Mouse (Mus musculus) brown adipose tissue, adult 24 weeks (tissue): ENCODE measurements at regions not wholly inside any gene's neighbourhood (a gene's known extent, or its start where the extent isn't known, plus 50 kb on each side); places are given as distances from the start of the nearest gene placed in this dataset.

Experiments
- H3K27ac ChIP-seq: fragments of 200-500 bp; replicated peaks from 2 replicates; pipeline ENCODE4 v1.5.1; 2012; ENCODE audit warnings: low read depth, mild to moderate bottlenecking, low read length
- H3K4me1 ChIP-seq: fragments of 200-500 bp; 2 replicates; pipeline ENCODE4 v1.6.1; 2012; ENCODE audit warnings: low read length, mixed read lengths; ENCODE audit not compliant: control insufficient read depth, insufficient read depth, insufficient read length
- H3K4me3 ChIP-seq: fragments of 200-500 bp; 2 replicates; pipeline ENCODE4 v1.5.1; 2012; ENCODE audit warnings: low read depth, mild to moderate bottlenecking, low read length, moderate library complexity; ENCODE audit not compliant: insufficient read depth

DNA sequence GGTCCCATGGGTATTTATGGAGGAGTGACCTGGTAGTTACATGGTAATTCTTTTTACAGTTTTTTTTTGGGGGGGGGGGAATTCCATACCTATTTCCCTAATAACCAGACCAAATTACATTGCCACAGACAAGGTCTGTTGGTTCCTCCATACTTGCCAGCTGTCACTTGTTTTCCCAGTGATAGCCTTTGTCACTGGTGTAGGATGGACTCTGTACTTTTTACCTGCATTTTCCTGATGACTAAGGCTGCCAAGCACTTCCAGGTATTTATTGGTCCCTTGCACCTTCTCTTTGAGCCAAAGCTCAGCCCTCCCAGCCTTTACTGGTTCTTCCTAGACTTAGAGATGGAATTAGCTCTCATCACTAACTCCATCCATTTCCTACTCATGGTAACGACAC, 357.1 kb upstream of the Noct start:
- Histone ChIP-seq H3K27ac (no peak overlapping the region), H3K4me1 (no peaks in the 10 kb centered on the region; the same call in 1 of the 2 replicates)

DNA sequence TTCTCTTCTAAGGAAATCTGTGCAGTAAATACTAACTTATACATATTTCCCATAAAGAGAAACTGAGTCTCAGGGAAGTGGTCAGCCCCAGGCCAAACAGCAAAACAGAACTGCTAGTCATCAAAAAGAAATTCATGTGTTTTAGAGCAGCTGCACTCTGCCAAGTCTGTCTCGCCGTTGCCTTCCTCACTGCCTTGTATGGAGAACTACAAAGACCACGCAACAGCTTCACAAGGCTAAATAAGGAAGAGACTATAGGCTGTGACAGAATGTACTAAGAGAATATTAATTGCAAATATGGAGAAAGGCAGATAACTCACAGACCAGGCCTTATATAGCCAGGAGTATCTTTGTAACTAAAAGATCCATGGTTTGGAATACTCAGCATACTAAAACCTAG, 355.0 kb upstream of the Noct start:
- H3K4me1 ChIP-seq: no peaks in the 10 kb centered on the region; the same call in 1 of the 2 replicates
- H3K4me3 ChIP-seq: no peak overlapping the region
- H3K27ac ChIP-seq: no peak overlapping the region

More for the DNA sequence above, 357.1 kb upstream of the Noct start:
- H3K4me3 ChIP-seq: no peak overlapping the region

DNA sequence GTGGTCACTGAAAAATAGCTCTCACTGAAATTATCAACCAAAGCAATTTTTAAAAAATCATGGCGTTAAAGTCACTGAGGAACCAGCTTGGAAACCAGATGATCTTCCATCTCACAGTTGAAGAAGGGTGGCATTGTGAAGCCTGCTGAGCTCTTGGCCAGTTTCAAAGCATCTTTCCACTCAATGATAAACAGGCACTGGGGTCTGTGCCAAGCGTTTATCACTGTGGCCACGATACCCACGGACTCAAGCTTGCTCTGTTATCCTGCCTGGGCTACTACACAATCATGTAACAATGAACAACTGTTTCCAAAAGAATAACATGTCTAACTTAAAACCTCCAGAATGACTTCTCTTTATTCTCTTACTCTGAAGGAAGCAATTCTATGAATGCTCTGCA, 345.2 kb upstream of the Noct start:
- H3K4me3 ChIP-seq: no peak overlapping the region
- H3K27ac ChIP-seq: no peak overlapping the region
- H3K4me1 ChIP-seq: no peaks in the 10 kb centered on the region

DNA sequence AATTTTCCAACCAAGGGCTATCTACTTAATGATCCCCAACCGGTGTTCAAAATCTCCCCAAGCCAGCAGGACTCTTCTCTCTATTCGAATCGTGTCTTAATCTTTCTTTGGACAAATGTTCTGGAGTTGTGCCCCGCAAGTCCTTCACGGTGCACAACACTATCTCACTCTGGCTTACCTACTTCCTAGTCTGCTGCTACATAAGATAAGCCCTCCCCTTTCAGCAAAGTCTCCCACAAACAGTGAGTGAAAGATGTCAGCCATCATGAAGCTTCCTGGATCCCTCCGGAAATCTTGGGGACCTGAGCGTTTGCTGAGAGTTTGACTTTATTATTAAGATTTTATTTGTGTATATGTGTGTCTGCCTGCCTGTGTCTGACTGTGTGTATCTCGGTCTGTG, 344.7 kb upstream of the Noct start:
- Histone ChIP-seq H3K27ac (no peak overlapping the region), H3K4me3 (no peak overlapping the region), H3K4me1 (no peaks in the 10 kb centered on the region)

- Histone ChIP-seq H3K4me3 (no peak overlapping the region), H3K27ac (no peak overlapping the region), H3K4me1 (no peaks in the 10 kb centered on the region)
Observed at GRCm38 (mm10) chr3:50881437-50882248, 342.6 kb upstream of the Noct start.

GRCm38 (mm10) chr3:50882249-50882733, 342.0 kb upstream of the Noct start:
- H3K27ac ChIP-seq: no peak overlapping the region
- H3K4me3 ChIP-seq: no peak overlapping the region
- no peaks in the 10 kb centered on the region for H3K4me1 ChIP-seq

DNA sequence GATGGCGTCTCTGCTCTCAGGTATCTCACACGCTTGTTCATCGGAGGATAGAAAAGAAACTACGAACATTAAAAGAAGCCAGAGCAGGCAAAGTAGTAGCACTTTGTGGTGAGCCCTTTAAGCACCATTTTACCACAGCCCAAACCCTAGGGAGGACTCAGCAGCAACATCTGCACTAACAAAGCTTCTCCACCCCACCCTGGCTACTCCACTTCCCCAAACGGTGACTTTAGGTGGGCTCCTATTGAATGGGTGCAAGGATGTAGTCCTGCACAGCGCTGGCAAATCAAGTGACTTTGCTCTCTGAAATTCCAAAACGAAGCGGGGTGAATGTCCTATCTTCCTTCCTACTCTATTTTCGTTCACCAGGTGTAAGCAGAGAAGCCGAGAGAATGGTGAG, 337.9 kb upstream of the Noct start:
- no peaks in the 10 kb centered on the region for H3K4me1 ChIP-seq
- no peak overlapping the region for H3K27ac ChIP-seq
- H3K4me3 ChIP-seq: no peak overlapping the region

- Histone ChIP-seq H3K4me3 (no peak overlapping the region), H3K27ac (no peak overlapping the region), H3K4me1 (no peaks in the 10 kb centered on the region)
Observed at GRCm38 (mm10) chr3:50887002-50887401, 337.2 kb upstream of the Noct start.

- no peaks in the 10 kb centered on the region for H3K4me1 ChIP-seq
- H3K27ac ChIP-seq: no peak overlapping the region
- no peak overlapping the region for H3K4me3 ChIP-seq
Observed at GRCm38 (mm10) chr3:50888571-50889210, 335.6 kb upstream of the Noct start.

- Histone ChIP-seq H3K4me3 (no peak overlapping the region), H3K4me1 (no peaks in the 10 kb centered on the region)
Observed at GRCm38 (mm10) chr3:50890537-50890936, 333.7 kb upstream of the Noct start.

GRCm38 (mm10) chr3:50898179-50898578, 326.1 kb upstream of the Noct start:
- peaks cover 3% of the 10 kb centered on the region; the same call in 1 of the 2 replicates for H3K4me1 ChIP-seq
- no peak overlapping the region for H3K4me3 ChIP-seq
- H3K27ac ChIP-seq: no peak overlapping the region

More at GRCm38 (mm10) chr3:50890537-50890936, 333.7 kb upstream of the Noct start:
- no peak overlapping the region for H3K27ac ChIP-seq

DNA sequence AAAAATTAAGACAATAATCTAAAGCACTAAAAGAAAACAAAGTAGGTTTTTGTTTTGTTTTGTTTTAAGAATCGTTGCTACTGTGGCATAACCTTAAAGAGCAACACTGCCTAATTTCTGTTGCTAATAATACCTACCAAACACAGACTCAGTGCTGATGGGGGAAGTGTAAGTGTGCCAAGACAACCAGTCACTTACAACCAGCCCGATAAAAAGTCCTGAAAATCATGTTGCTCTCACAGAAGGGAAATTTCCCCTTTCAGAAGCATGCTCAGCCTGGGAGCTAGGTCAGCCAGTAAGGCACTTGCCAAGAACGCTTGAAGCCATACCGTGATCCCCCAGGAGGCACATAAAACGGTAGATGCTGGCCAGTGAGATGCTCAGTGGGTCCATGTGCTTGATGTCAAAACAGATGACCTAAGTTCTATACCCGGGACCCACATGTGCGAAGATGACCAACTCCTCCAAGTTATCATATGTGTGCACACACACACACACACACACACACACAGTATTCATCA, 324.4 kb upstream of the Noct start:
- H3K4me3 ChIP-seq: no peak overlapping the region
- H3K4me1 ChIP-seq: peaks cover 3% of the 10 kb centered on the region; the same call in 1 of the 2 replicates
- no peak overlapping the region for H3K27ac ChIP-seq

GRCm38 (mm10) chr3:50900566-50900965, 323.7 kb upstream of the Noct start:
- H3K27ac ChIP-seq: no peak overlapping the region
- H3K4me1 ChIP-seq: peaks cover 3% of the 10 kb centered on the region; the same call in 1 of the 2 replicates
- no peak overlapping the region for H3K4me3 ChIP-seq

GRCm38 (mm10) chr3:50901321-50901720, 322.9 kb upstream of the Noct start:
- H3K4me3 ChIP-seq: no peak overlapping the region
- no peak overlapping the region for H3K27ac ChIP-seq
- H3K4me1 ChIP-seq: peaks cover 3% of the 10 kb centered on the region; the same call in 1 of the 2 replicates

- no peak overlapping the region for H3K27ac ChIP-seq
- H3K4me3 ChIP-seq: no peak overlapping the region
- no peaks in the 10 kb centered on the region for H3K4me1 ChIP-seq
Observed at GRCm38 (mm10) chr3:50902933-50903332, 321.3 kb upstream of the Noct start.
